Mouse (Mus musculus) hindbrain, embryonic 11.5 days (tissue): Measurements from ENCODE around the gene Pus7l. TPM values are rescaled to one million over a fixed set of nuclear protein-coding genes. Genes with fewer than 3 reads are reported as not detected.
A peak's percentile ranks its signal among the peaks of the same experiment; 100 is the strongest.

ENCODE experiments used
- ATAC-seq: fragments of 200-750 bp; cut with Nextera tagmentation; 2 replicates; pipeline ENCODE4 v1.8.0; 2017; ENCODE audit warnings: mild to moderate bottlenecking, moderate TSS enrichment, moderate library complexity; ENCODE audit not compliant: low FRiP score
- DNase-seq: peaks from one replicate; pipeline ENCODE4 v3.0.0-alpha.2; 2015; ENCODE audit warnings: low spot score
- H3K27ac ChIP-seq: fragments of 300-500 bp; sonication (generic); 2 replicates; pipeline ENCODE4 v1.5.1; 2014; ENCODE audit warnings: mild to moderate bottlenecking, low read depth, low read length
- H3K27me3 ChIP-seq: fragments of 300-500 bp; sonication (generic); 2 replicates; pipeline ENCODE4 v1.6.1; 2014; ENCODE audit warnings: mild to moderate bottlenecking, low read length, moderate library complexity, mixed read lengths; ENCODE audit not compliant: control insufficient read depth, insufficient read depth
- H3K36me3 ChIP-seq: fragments of 300-500 bp; sonication (generic); 2 replicates; pipeline ENCODE4 v1.6.1; 2014; ENCODE audit warnings: mild to moderate bottlenecking, low read length, moderate library complexity, mixed read lengths; ENCODE audit not compliant: control insufficient read depth, insufficient read depth
- H3K4me1 ChIP-seq: fragments of 300-500 bp; sonication (generic); replicated peaks from 2 replicates; pipeline ENCODE4 v1.6.1; 2014; ENCODE audit warnings: low read length, mixed read lengths; ENCODE audit not compliant: control insufficient read depth, insufficient read depth
- H3K4me2 ChIP-seq: fragments of 300-500 bp; sonication (generic); replicated peaks from 2 replicates; pipeline ENCODE4 v1.6.1; 2014; ENCODE audit warnings: mild to moderate bottlenecking, low read depth, low read length
- H3K4me3 ChIP-seq: fragments of 300-500 bp; sonication (generic); 2 replicates; pipeline ENCODE4 v1.5.1; 2014; ENCODE audit warnings: low read depth, low read length
- H3K9ac ChIP-seq: fragments of 300-500 bp; sonication (generic); 2 replicates; pipeline ENCODE4 v1.6.1; 2014; ENCODE audit warnings: low read depth, low read length
- H3K9me3 ChIP-seq: fragments of 300-500 bp; sonication (generic); 2 replicates; pipeline ENCODE4 v1.6.1; 2016; ENCODE audit warnings: low read length; ENCODE audit not compliant: control insufficient read depth
- WGBS: fragments of 180-500 bp; shearing (Covaris S2); extraction: QIAGEN DNeasy Blood & Tissue Kit; methylation state at CpG from one replicate; pipeline ENCODE4 v1.1.7; 2014; 5-methylcytosine and 5-hydroxymethylcytosine counted together
- polyA plus RNA-seq: library from polyadenylated mRNA; unstranded; fragments of >200 nt; fragmentation: Nextera tagmentation; extraction: Ambion mirVana; gene quantifications from 2 replicates; pipeline ENCODE4 v1.2.1, GENCODE M21; 2014

Pus7l gene
- polyA plus RNA-seq = 9.0 and 10.7 TPM in 2 replicates

GRCm38 (mm10) chr15:94543409-94544051 lies at the start of gene Pus7l, which contains the start of gene Irak4:
Pus7l (minus strand) TSS chr15:94543547.
Irak4 (plus strand) TSS chr15:94543643.
- 0 out of 2 replicates have a peak, but pooled peaks cover 2% of the 10 kb centered on the region for H3K4me1 ChIP-seq
- no peaks in the 10 kb centered on the region for H3K9me3 ChIP-seq
- no peaks in the 10 kb centered on the region for H3K27me3 ChIP-seq
- peak; percentile 96 for DNase-seq
- H3K36me3 ChIP-seq = no peaks in the 10 kb centered on the region
- H3K27ac ChIP-seq = no peak within 1 kb of the TSS
- H3K4me2 ChIP-seq = peak within 1 kb of the TSS; percentile 63
- peak; percentile 99 for ATAC-seq
- H3K9ac ChIP-seq = peak within 1 kb of the TSS; percentile 58
- H3K4me3 ChIP-seq = peak within 1 kb of the TSS; percentile 62
- under 1% methylated on average over 45 of the region's 45 CpGs for WGBS

- no peak for ATAC-seq
- H3K27ac ChIP-seq = no peak overlapping the region
- no peak overlapping the region for H3K4me3 ChIP-seq
- no peaks in the 10 kb centered on the region for H3K9me3 ChIP-seq
- H3K4me1 ChIP-seq = no peaks in the 10 kb centered on the region
- no peak overlapping the region for H3K4me2 ChIP-seq
- H3K9ac ChIP-seq = no peak overlapping the region
- no peaks in the 10 kb centered on the region for H3K27me3 ChIP-seq
- no peak for DNase-seq
- WGBS = 84% methylated on average over 4 of the region's 4 CpGs
- H3K36me3 ChIP-seq = no peaks in the 10 kb centered on the region
Measured at GRCm38 (mm10) chr15:94591356-94591755, 48.0 kb upstream of the Pus7l start.

- Histone ChIP-seq H3K36me3 (no peaks in the 10 kb centered on the region), H3K27ac (no peak overlapping the region), H3K4me2 (peak overlapping the region; percentile 35; the same call in 1 of the 2 replicates), H3K9me3 (no peaks in the 10 kb centered on the region), H3K9ac (no peak overlapping the region), H3K4me3 (peak overlapping the region; percentile 89), H3K27me3 (no peaks in the 10 kb centered on the region), H3K4me1 (no peaks in the 10 kb centered on the region)
- DNase-seq = no peak
- peak; percentile 42 for ATAC-seq
- WGBS = 21% methylated on average over 5 of the region's 8 CpGs
Measured at GRCm38 (mm10) chr15:94590083-94590482, 46.7 kb upstream of the Pus7l start.

GRCm38 (mm10) chr15:94589219-94590075 lies 46.1 kb upstream of the Pus7l start, which contains the start of gene Twf1:
Twf1 (minus strand) TSS chr15:94589889.
- H3K27ac ChIP-seq = peak within 1 kb of the TSS; percentile 70
- no peaks in the 10 kb centered on the region for H3K4me1 ChIP-seq
- no peaks in the 10 kb centered on the region for H3K9me3 ChIP-seq
- H3K4me3 ChIP-seq = peak within 1 kb of the TSS; percentile 89
- DNase-seq (peak; percentile 98), ATAC-seq (peak; percentile 99)
- H3K9ac ChIP-seq = peak within 1 kb of the TSS; percentile 94
- no peaks in the 10 kb centered on the region for H3K36me3 ChIP-seq
- under 1% methylated on average over 65 of the region's 70 CpGs for WGBS
- H3K27me3 ChIP-seq = no peaks in the 10 kb centered on the region
- peak within 1 kb of the TSS; percentile 71 for H3K4me2 ChIP-seq

- no peaks in the 10 kb centered on the region for H3K4me1 ChIP-seq
- H3K4me3 ChIP-seq = no peak overlapping the region; the same call in 1 of the 2 replicates
- no peaks in the 10 kb centered on the region for H3K27me3 ChIP-seq
- H3K9me3 ChIP-seq = no peaks in the 10 kb centered on the region
- no peak overlapping the region for H3K9ac ChIP-seq
- 88% methylated on average over 9 of the region's 9 CpGs for WGBS
- no peak overlapping the region for H3K4me2 ChIP-seq
- DNase-seq = no peak
- no peak for ATAC-seq
- H3K27ac ChIP-seq = no peak overlapping the region
- H3K36me3 ChIP-seq = no peaks in the 10 kb centered on the region
Measured at GRCm38 (mm10) chr15:94587826-94588715, 44.7 kb upstream of the Pus7l start.

- no peaks in the 10 kb centered on the region for H3K4me1 ChIP-seq
- H3K27ac ChIP-seq = no peak overlapping the region
- 88% methylated on average over 4 of the region's 4 CpGs for WGBS
- no peak overlapping the region for H3K9ac ChIP-seq
- H3K4me3 ChIP-seq = no peak overlapping the region
- no peaks in the 10 kb centered on the region for H3K27me3 ChIP-seq
- no peaks in the 10 kb centered on the region for H3K9me3 ChIP-seq
- ATAC-seq (no peak), DNase-seq (no peak)
- H3K4me2 ChIP-seq = no peak overlapping the region
- H3K36me3 ChIP-seq = peaks cover 13% of the 10 kb centered on the region; the same call in 1 of the 2 replicates
Measured at GRCm38 (mm10) chr15:94584738-94585137, 41.4 kb upstream of the Pus7l start.

- DNase-seq (no peak), ATAC-seq (no peak)
- Histone ChIP-seq H3K36me3 (peaks cover 13% of the 10 kb centered on the region; the same call in 1 of the 2 replicates), H3K9ac (no peak overlapping the region), H3K27ac (no peak overlapping the region), H3K4me2 (no peak overlapping the region), H3K9me3 (no peaks in the 10 kb centered on the region), H3K27me3 (no peaks in the 10 kb centered on the region), H3K4me1 (no peaks in the 10 kb centered on the region), H3K4me3 (no peak overlapping the region)
- 92% methylated on average over 10 of the region's 10 CpGs for WGBS
Measured at GRCm38 (mm10) chr15:94583153-94583552, 39.8 kb upstream of the Pus7l start.

- H3K36me3 ChIP-seq = peaks cover 13% of the 10 kb centered on the region; the same call in 1 of the 2 replicates
- H3K4me3 ChIP-seq = no peak overlapping the region
- ATAC-seq (no peak), DNase-seq (no peak)
- H3K27ac ChIP-seq = no peak overlapping the region
- H3K4me1 ChIP-seq = no peaks in the 10 kb centered on the region
- H3K4me2 ChIP-seq = no peak overlapping the region
- 60% methylated on average over 7 of the region's 7 CpGs for WGBS
- no peaks in the 10 kb centered on the region for H3K27me3 ChIP-seq
- H3K9me3 ChIP-seq = no peaks in the 10 kb centered on the region
- no peak overlapping the region for H3K9ac ChIP-seq
Measured at GRCm38 (mm10) chr15:94582000-94582593, 38.8 kb upstream of the Pus7l start.
